In genomic region chr10:11739574-11740368, GRCm38 (mm10) we compare ENCODE assay signal across 18 mouse cellular contexts.
DNase-seq lines count a peak whose midpoint lies in the region; ATAC-seq and TF ChIP-seq lines count a peak whose summit lies in the region.
"Had no signal": no experiment of that assay in that cellular context is flagged by ENCODE, and none has a peak within 500 bp of the region (broad histone marks: within the 10 kb centered on the region; RNA-seq: fewer than 3 reads in every experiment).

No protein-coding gene starts in this region.

- intact Hi-C loops in gastrocnemius, postnatal 14 days (cut with DNase I; ENCODE audit: low total_unique reads): no loop called here

- H3K36me3 ChIP-seq in forebrain, embryonic 13.5 days (ENCODE audit: poor library complexity, severe bottlenecking): no peaks in the 10 kb centered on the region
- H3K36me3 ChIP-seq in forebrain, embryonic 11.5 days (ENCODE audit: control insufficient read depth, insufficient read depth, low read length): no peaks in the 10 kb centered on the region
- no peaks in the 10 kb centered on the region for H3K36me3 ChIP-seq in intestine, embryonic 14.5 days (ENCODE audit: control insufficient read depth, insufficient read depth, low read length)
- no peaks in the 10 kb centered on the region for H3K36me3 ChIP-seq in intestine, postnatal 0 days (ENCODE audit: control insufficient read depth, insufficient read depth)
- H3K36me3 ChIP-seq in forebrain, postnatal 0 days (ENCODE audit: insufficient read depth): no peaks in the 10 kb centered on the region
- H3K36me3 ChIP-seq: embryonic facial prominence, embryonic 12.5 days; kidney, embryonic 15.5 days had no signal

- WGBS in forebrain, embryonic 13.5 days: 87% methylated on average over 5 of the region's 5 CpGs
- 94% methylated on average over 5 of the region's 5 CpGs for WGBS in forebrain, embryonic 11.5 days
- 61% methylated on average over 5 of the region's 5 CpGs for WGBS in intestine, embryonic 14.5 days
- WGBS in intestine, postnatal 0 days: 68% methylated on average over 5 of the region's 5 CpGs
- WGBS in forebrain, postnatal 0 days: 57% methylated on average over 5 of the region's 5 CpGs

- H3K4me3 ChIP-seq in forebrain, embryonic 13.5 days: no peak overlapping the region
- no peak overlapping the region for H3K4me3 ChIP-seq in forebrain, embryonic 11.5 days (ENCODE audit: low read depth, low read length)
- no peak overlapping the region for H3K4me3 ChIP-seq in intestine, embryonic 14.5 days (ENCODE audit: low read depth, low read length)
- no peak overlapping the region for H3K4me3 ChIP-seq in intestine, postnatal 0 days (ENCODE audit: low read depth, low read length)
- no peak overlapping the region for H3K4me3 ChIP-seq in forebrain, postnatal 0 days (ENCODE audit: low read depth, low read length)
- H3K4me3 ChIP-seq: embryonic facial prominence, embryonic 12.5 days; heart, adult 2 months; kidney, embryonic 15.5 days; megakaryocyte, embryonic 14.5 days had no signal

- no peak for DNase-seq in forebrain, embryonic 11.5 days (ENCODE audit: low spot score)
- DNase-seq in intestine, embryonic 14.5 days (ENCODE audit: low spot score): no peak
- DNase-seq in MN1 (ENCODE audit: low spot score): peak; percentile 45
- DNase-seq in forebrain, postnatal 0 days: no peak
- no peak for DNase-seq in gastrocnemius, postnatal 14 days
- DNase-seq in right cerebral cortex, postnatal 10 days (ENCODE audit: low spot score in 2 of 2): no peak
- DNase-seq: adrenal gland, adult 2 months; cerebellum, adult 11 months; gastrocnemius, postnatal 10 days; heart, adult 2 months; lung, postnatal 10 days had no signal

- H3K9me3 ChIP-seq in forebrain, embryonic 13.5 days (replicated peaks): no peaks in the 10 kb centered on the region
- H3K9me3 ChIP-seq in forebrain, embryonic 11.5 days (ENCODE audit: control insufficient read depth, low read length): no peaks in the 10 kb centered on the region
- no peaks in the 10 kb centered on the region for H3K9me3 ChIP-seq in intestine, embryonic 14.5 days (ENCODE audit: control insufficient read depth, low read length)
- no peaks in the 10 kb centered on the region for H3K9me3 ChIP-seq in intestine, postnatal 0 days (ENCODE audit: control insufficient read depth)
- H3K9me3 ChIP-seq in forebrain, postnatal 0 days (ENCODE audit: low read length): no peaks in the 10 kb centered on the region
- H3K9me3 ChIP-seq: embryonic facial prominence, embryonic 12.5 days; kidney, embryonic 15.5 days had no signal

- ATAC-seq in forebrain, embryonic 13.5 days: peak; percentile 55; the same call in 1 of the 2 replicates
- ATAC-seq in forebrain, embryonic 11.5 days (replicated peaks; ENCODE audit: low FRiP score): no peak
- ATAC-seq in intestine, embryonic 14.5 days (replicated peaks; ENCODE audit: low FRiP score, low TSS enrichment, low read depth): peak; percentile 60; the same call in 1 of the 2 replicates
- no peak for ATAC-seq in intestine, postnatal 0 days
- peak; percentile 29; the same call in 1 of the 2 replicates for ATAC-seq in forebrain, postnatal 0 days

- peaks cover 6% of the 10 kb centered on the region; the same call in 1 of the 2 replicates for H3K4me1 ChIP-seq in forebrain, embryonic 13.5 days
- H3K4me1 ChIP-seq in forebrain, embryonic 11.5 days (replicated peaks; ENCODE audit: control insufficient read depth, insufficient read depth, low read length): no peaks in the 10 kb centered on the region
- H3K4me1 ChIP-seq in intestine, embryonic 14.5 days (replicated peaks; ENCODE audit: control insufficient read depth, insufficient read depth, low read length): no peaks in the 10 kb centered on the region
- no peaks in the 10 kb centered on the region for H3K4me1 ChIP-seq in intestine, postnatal 0 days (replicated peaks; ENCODE audit: control insufficient read depth, insufficient read depth, low read length)
- peaks cover 3% of the 10 kb centered on the region; the same call in 1 of the 2 replicates for H3K4me1 ChIP-seq in forebrain, postnatal 0 days (ENCODE audit: insufficient read depth)
- H3K4me1 ChIP-seq: embryonic facial prominence, embryonic 12.5 days; kidney, embryonic 15.5 days; megakaryocyte, embryonic 14.5 days had no signal

- no peak overlapping the region for H3K9ac ChIP-seq in forebrain, embryonic 13.5 days
- no peak overlapping the region for H3K9ac ChIP-seq in forebrain, embryonic 11.5 days (ENCODE audit: low read length)
- no peak overlapping the region for H3K9ac ChIP-seq in intestine, embryonic 14.5 days (ENCODE audit: low read length)
- H3K9ac ChIP-seq in intestine, postnatal 0 days (ENCODE audit: low read depth, low read length): no peak overlapping the region
- no peak overlapping the region for H3K9ac ChIP-seq in forebrain, postnatal 0 days
- H3K9ac ChIP-seq: embryonic facial prominence, embryonic 12.5 days; kidney, embryonic 15.5 days; liver, embryonic 14.5 days had no signal

- no peaks in the 10 kb centered on the region for H3K27me3 ChIP-seq in forebrain, embryonic 13.5 days
- H3K27me3 ChIP-seq in forebrain, embryonic 11.5 days (ENCODE audit: control insufficient read depth, insufficient read depth, low read length): no peaks in the 10 kb centered on the region
- H3K27me3 ChIP-seq in intestine, embryonic 14.5 days (replicated peaks; ENCODE audit: control insufficient read depth, insufficient read depth, low read length): no peaks in the 10 kb centered on the region
- H3K27me3 ChIP-seq in intestine, postnatal 0 days (replicated peaks; ENCODE audit: control insufficient read depth, insufficient read depth, low read length): no peaks in the 10 kb centered on the region
- no peaks in the 10 kb centered on the region for H3K27me3 ChIP-seq in forebrain, postnatal 0 days (ENCODE audit: insufficient read depth, low read length)
- H3K27me3 ChIP-seq: CH12.LX; embryonic facial prominence, embryonic 12.5 days; kidney, embryonic 15.5 days; megakaryocyte, embryonic 14.5 days had no signal

- no peak overlapping the region for H3K27ac ChIP-seq in forebrain, embryonic 13.5 days
- no peak overlapping the region for H3K27ac ChIP-seq in forebrain, embryonic 11.5 days (ENCODE audit: low read depth, low read length)
- no peak overlapping the region for H3K27ac ChIP-seq in intestine, embryonic 14.5 days (ENCODE audit: low read depth)
- H3K27ac ChIP-seq in intestine, postnatal 0 days (ENCODE audit: low read depth, low read length): no peak overlapping the region
- H3K27ac ChIP-seq in forebrain, postnatal 0 days (ENCODE audit: low read depth, low read length): no peak overlapping the region
- H3K27ac ChIP-seq: embryonic facial prominence, embryonic 12.5 days; heart, adult 2 months; kidney, embryonic 15.5 days; liver, embryonic 14.5 days had no signal

- H3K4me2 ChIP-seq in forebrain, embryonic 13.5 days: no peak overlapping the region
- no peak overlapping the region for H3K4me2 ChIP-seq in forebrain, embryonic 11.5 days (ENCODE audit: low read depth, low read length, severe bottlenecking)
- no peak overlapping the region for H3K4me2 ChIP-seq in intestine, embryonic 14.5 days (ENCODE audit: low read length)
- no peak overlapping the region for H3K4me2 ChIP-seq in intestine, postnatal 0 days (replicated peaks; ENCODE audit: low read depth)
- H3K4me2 ChIP-seq in forebrain, postnatal 0 days (ENCODE audit: low read depth): no peak overlapping the region
- H3K4me2 ChIP-seq: embryonic facial prominence, embryonic 12.5 days; kidney, embryonic 15.5 days had no signal

- TF ChIP-seq CTCF in intestine, postnatal 0 days (IDR thresholded peaks at IDR 0.05; ENCODE audit: low read depth): no peak
- TF ChIP-seq CTCF in forebrain, postnatal 0 days (IDR thresholded peaks at IDR 0.05; ENCODE audit: low read depth): no peak

Comparison
In these comparisons a context has a peak if more than half of its experiments do, and no peak if none do; other contexts are left out.
1. ATAC-seq: peak in forebrain, embryonic 13.5 days (single experiment), intestine, embryonic 14.5 days (single experiment) and forebrain, postnatal 0 days (single experiment); none in forebrain, embryonic 11.5 days (single experiment) and intestine, postnatal 0 days (single experiment).